Mouse (Mus musculus): ENCODE results near the gene Cacna1d.
A peak's percentile ranks its signal among the peaks of the same experiment; 100 is the strongest.

Gene Cacna1d

GRCm38 (mm10) chr14:30372878-30373277, 118.4 kb downstream of the Cacna1d start:
- DNase-seq (ENCODE audit: low read depth, low spot score): no peak

DNA sequence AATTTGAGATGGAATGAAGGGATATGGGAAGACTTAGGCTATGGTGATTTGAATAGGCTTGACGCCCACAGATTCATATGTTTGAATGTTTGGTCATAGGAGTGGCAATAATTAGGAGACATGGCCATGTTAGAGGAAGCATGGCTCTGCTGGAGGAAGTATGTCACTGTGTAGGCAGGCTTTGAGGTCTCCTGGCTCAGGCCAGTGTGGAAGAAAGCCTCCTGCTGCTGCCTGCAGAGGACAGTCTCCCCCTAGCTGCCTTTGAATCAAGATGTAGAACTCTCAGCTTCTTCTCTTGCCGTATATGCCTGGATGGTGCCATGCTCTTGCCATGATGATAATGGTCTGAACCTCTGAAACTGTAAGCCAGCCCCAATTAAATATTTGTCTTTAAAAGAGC, 120.2 kb downstream of the Cacna1d start:
- DNase-seq (ENCODE audit: low read depth, low spot score): peak; percentile 31

DNA sequence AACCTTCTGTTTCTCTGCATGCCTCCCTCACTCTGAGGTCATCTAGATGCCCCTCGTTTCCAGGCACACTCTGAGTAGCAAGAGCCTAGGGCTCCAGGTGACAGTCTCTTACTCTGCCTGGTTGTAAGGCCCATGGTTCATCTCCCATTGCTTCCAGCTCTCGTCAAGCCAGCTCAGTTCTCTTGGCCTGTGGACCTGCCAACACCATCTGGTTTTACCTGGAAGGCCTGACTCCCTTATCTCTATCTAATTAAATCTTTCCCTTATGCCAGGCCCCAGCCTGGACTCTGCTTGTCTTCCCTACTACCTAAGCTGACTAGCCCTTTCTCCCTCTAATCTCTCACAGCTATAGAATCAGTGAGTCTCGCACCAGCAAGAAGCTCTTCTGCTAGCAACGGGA, 124.2 kb downstream of the Cacna1d start:
- DNase-seq (ENCODE audit: low read depth, low spot score): no peak

DNA sequence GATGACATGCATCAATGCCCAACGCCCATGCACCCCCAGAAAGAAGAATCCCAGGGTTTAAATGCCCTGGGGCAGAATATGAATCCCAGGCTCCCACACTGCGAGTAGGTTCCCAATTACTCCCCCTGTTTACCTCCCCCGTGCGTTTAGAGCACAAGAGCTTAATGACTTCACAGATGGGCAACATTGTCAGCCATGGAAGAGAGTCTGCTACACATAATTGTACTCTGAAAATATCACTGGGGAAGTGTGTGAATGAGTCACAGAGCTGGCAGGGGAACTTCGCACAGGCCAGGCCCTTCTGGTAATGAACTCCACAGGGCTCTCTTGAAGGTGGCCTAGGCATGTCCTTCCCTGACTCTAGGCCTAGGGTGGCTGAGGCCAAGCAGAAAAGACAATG, 125.4 kb downstream of the Cacna1d start:
- DNase-seq (ENCODE audit: low read depth, low spot score): peak; percentile 67

- no peak for DNase-seq (ENCODE audit: low read depth, low spot score)
Measured at GRCm38 (mm10) chr14:30363487-30364167, 127.6 kb downstream of the Cacna1d start.

DNA sequence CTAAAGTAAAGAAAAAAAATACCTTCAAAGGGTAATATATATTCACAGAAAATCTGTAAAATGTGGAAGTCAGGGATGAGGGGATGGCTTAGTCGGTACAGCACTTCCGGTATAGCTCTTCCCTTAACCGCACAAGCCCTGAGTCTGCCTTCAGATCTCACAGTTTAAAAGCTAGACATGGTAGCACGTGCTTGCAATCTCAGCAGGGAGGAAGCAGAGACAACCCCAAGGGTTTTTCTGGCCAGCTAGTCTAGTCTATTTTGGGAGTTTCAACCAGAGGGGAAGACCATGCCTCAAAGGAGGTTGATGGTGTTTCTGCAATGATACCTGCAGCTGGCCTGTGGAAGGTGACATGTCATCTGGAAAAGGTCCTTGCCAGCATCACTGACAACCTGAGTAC, 128.9 kb downstream of the Cacna1d start:
- peak; percentile 61 for DNase-seq (ENCODE audit: low read depth, low spot score)

DNA sequence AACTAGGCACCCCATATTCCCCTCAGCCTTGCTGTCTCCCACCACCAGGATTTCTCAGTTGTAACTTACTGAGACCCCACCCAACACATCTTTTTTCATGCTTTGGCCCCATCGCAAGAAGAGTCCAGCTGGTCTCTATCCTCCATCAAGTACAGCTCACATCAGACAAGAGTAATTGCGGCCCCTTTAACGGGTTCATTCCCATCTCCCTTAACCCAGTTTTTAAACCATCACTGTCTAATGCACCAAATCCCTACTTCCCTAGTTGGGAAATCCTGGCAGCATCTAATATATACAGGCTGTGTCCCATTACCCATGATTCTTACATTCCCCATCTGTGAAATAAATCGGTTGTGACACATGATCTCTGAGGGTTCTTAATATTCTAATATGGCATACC, 130.8 kb downstream of the Cacna1d start:
- DNase-seq (ENCODE audit: low read depth, low spot score): no peak

DNA sequence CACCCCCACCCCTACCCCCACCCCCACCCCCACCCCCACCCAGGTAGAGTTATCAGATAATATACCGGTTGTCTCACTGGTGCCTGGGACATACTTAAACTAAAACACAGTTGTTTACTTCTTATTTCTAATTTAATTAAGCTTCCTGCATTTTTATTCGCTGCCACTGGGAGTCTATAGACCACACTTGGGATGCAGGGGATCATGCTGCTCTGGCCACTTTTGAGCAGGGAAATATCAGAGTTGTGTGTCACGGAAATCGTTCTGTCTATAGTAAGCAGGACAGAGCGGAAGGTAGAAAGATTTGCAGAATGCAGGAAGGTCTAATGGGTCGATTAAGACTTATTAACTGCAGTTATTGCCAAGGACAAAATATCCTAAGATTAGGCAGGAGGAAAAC, 131.3 kb downstream of the Cacna1d start:
- no peak for DNase-seq (ENCODE audit: low read depth, low spot score)

- DNase-seq (ENCODE audit: low read depth, low spot score): no peak
Measured at GRCm38 (mm10) chr14:30358028-30358427, 133.2 kb downstream of the Cacna1d start.

GRCm38 (mm10) chr14:30356456-30356855, 134.8 kb downstream of the Cacna1d start:
- no peak for DNase-seq (ENCODE audit: low read depth, low spot score)

DNA sequence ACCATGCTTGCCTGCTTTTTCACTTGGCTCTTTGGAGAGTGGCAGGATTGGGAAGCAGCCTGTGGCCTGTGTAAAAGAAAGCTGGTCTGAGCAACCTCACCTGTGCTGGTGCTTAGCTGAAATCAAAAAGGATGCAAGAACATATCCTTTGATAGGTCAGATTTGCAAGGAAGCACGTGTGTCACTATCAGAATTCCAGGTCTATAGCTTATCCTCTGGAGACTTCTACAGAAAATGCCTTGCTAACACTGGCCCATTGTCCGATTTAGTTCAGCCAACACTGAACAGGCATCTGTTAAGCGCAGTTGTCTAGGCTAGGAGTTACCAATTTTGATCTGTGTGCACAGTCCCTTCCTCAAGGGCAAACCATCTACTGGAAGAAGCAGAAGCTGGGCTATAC, 136.5 kb downstream of the Cacna1d start:
- DNase-seq (ENCODE audit: low read depth, low spot score): no peak

- no peak for DNase-seq (ENCODE audit: low read depth, low spot score)
Measured at GRCm38 (mm10) chr14:30354127-30354463, 137.2 kb downstream of the Cacna1d start.

- peak; percentile 64 for DNase-seq (ENCODE audit: low read depth, low spot score)
Measured at GRCm38 (mm10) chr14:30353291-30354126, 137.7 kb downstream of the Cacna1d start.

GRCm38 (mm10) chr14:30352951-30353270, 138.3 kb downstream of the Cacna1d start:
- no peak for DNase-seq (ENCODE audit: low read depth, low spot score)

DNA sequence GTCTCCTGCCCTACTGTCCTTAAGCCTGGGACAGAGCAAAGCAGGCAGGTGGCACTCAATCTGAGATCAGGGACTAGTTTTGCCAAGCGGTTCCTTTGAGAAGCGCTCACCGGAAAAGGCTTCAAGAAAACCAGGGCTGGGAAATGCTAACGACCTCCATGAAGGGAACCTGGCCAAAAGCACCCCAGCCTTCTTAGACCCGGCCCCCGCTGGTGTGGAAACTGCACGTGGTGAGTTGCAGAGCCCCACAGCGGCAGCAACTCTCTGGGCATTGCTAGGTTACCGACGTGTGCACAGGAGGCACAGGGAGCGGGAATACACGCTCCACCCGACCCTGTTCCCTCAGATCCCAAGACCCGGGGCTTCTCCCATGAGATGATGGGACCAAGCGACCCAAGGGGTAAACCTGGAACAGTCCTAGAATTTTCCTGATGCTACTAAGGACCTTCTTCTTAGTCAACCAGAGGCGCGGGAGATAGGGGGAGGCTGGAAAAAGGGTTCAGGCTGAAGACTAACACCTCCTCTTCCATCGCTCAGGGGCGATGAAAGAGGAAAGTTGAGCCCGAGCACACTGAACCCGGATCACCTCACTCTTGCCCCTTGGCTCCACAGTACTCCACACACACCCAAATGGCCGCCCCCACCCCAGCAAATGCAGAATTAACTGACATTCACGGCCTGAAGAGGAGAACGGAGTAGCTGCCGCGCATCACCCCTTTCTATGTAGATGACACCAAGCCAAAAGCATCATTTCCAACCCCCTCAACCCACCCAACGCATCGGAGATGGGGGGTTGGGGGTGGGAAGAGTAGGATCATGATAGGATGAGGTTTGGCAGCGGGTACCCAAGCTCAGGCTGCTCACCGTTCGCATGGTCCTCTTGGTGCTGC, 138.9 kb downstream of the Cacna1d start:
- no peak for DNase-seq (ENCODE audit: low read depth, low spot score)

DNA sequence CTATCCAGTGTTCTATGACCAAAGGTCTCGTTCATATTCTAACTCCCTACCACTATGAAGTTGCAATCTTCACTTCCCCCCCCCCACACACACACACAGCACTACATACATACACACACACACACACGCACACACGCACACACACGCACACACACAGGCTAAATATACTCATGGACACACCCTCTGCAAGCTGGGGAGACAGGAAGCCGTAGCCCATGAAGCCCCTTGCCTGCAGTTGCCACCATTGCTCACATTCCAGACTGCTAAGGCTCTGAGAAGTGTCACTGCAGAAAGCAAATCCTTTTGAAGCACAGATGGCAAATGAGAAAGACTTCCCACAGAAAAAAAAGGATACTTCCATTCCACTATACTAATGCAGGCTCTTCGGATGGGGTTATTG, 141.0 kb downstream of the Cacna1d start:
- DNase-seq (ENCODE audit: low read depth, low spot score): no peak

DNA sequence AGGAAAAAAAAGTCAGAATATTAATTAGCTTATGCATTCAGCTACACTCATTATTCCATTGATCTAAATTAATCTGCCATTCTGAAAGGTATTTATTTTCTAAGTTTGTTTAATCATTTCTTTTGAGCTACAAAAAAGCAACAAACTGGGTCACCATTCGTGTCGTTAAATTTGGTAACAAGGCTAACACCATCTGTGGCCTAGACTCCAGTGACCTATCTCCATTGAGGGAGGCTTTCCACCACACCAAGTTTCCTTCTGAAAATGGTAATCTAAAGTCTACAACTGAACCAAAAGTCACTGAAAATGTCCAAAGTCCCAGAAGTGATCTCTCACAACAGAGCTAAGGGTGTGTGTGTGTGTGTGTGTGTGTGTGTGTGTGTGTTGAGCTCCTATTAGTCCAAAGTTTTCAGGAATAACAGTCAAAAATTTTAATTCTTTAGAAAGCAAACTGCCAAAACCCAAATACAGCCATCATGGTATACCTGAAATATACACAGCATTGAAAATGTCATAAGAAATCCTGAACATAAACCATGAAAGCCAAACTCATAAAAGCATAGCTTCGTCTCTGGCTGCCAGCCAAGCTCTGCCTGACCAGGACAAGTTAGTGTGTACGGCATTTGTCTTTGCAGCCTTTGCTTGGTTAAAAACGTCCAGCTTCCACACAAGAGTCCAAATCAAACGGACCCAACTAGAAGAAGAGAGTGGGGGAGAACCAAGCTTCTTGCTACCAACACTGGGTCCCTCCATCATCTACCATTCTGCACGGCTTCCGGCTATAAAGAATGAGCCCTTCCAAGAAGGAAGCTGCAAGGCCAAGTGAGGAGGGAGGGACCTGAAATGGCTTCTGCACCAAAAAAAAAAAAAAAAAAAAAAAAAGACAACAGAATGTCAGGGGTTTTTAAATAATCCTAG, 146.0 kb downstream of the Cacna1d start:
- no peak for DNase-seq (ENCODE audit: low read depth, low spot score)

- DNase-seq (ENCODE audit: low read depth, low spot score): no peak
Measured at GRCm38 (mm10) chr14:30343740-30344139, 147.5 kb downstream of the Cacna1d start.

GRCm38 (mm10) chr14:30341825-30342590, 149.2 kb downstream of the Cacna1d start:
- DNase-seq (ENCODE audit: low read depth, low spot score): no peak

GRCm38 (mm10) chr14:30340140-30340539, 151.1 kb downstream of the Cacna1d start:
- DNase-seq (ENCODE audit: low read depth, low spot score): no peak

DNA sequence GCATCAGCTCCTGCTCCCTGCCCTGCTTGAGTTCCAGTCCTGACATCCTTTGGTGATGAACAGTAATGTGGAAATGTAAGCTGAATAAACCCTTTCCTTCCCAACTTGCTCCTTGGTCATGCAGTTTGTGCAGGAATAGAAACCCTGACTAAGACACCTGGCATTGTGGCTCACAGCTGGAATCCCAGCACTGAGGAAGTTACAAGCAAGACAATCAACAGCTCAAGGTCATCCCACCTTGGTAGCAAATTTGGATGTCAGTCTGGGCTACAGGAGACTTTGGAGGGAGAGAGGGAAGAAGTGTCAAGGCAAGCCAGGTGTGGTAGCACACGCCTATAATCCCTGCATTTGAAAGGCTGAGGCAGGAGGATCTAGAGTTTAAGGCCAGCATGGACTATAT, 159.4 kb downstream of the Cacna1d start:
- no peak for DNase-seq (ENCODE audit: low read depth, low spot score)

Measured in A20 (cell line).